Mouse (Mus musculus) bone marrow, adult 2 months (tissue): Measurements from ENCODE around the gene Manba. TPM values are rescaled to one million over a fixed set of nuclear protein-coding genes. Genes with fewer than 3 reads are reported as not detected.
"Not testable (repeated sequence)": the region's sequence is repeated elsewhere in the genome, so short reads cannot be mapped to it uniquely, and the experiment has no call there.

Source experiments
- H3K27ac ChIP-seq: fragments of 200-500 bp; 2 replicates; pipeline ENCODE4 v1.5.1; 2012; ENCODE audit warnings: low read depth, mild to moderate bottlenecking, control low read depth, inconsistent platforms, low read length; ENCODE audit not compliant: control insufficient read depth, poor library complexity, insufficient read depth
- H3K4me1 ChIP-seq: fragments of 200-500 bp; 2 replicates; pipeline ENCODE4 v1.6.1; 2011; ENCODE audit warnings: low read length; ENCODE audit not compliant: control insufficient read depth, insufficient read depth
- H3K4me3 ChIP-seq: fragments of 200-500 bp; replicated peaks from 2 replicates; pipeline ENCODE3; 2011; ENCODE audit warnings: mild to moderate bottlenecking, low read depth, low read length, control low read depth; ENCODE audit not compliant: control insufficient read depth
- CTCF ChIP-seq: fragments of 200-500 bp; IDR thresholded peaks from 2 replicates; pipeline ENCODE4 v1.5.1; 2011; ENCODE audit warnings: low read length, control low read depth; ENCODE audit not compliant: control insufficient read depth, insufficient read depth
- POLR2A ChIP-seq: fragments of 200-500 bp; IDR thresholded peaks from 2 replicates; pipeline ENCODE4 v1.6.1; 2011; ENCODE audit warnings: low read depth, mild to moderate bottlenecking, control low read depth, low read length, borderline replicate concordance; ENCODE audit not compliant: control insufficient read depth
- WGBS: fragments of 180-500 bp; shearing (Covaris S2); methylation state at CpG from one replicate; pipeline ENCODE4 v1.1.7; 2018; 5-methylcytosine and 5-hydroxymethylcytosine counted together
- polyA plus RNA-seq: library from polyadenylated mRNA; stranded (reverse); fragments of >200 nt; gene quantifications from 2 replicates; pipeline ENCODE4 v1.2.4, GENCODE M21; 2011; ENCODE audit warnings: low replicate concordance; ENCODE audit not compliant: missing spikeins, insufficient read depth, insufficient read length

Manba gene
- polyA plus RNA-seq, 1 experiment: 21.0 TPM

GRCm38 (mm10) chr3:135444930-135445329, 40.5 kb upstream of the Manba start:
- Histone ChIP-seq H3K4me1 (no peaks in the 10 kb centered on the region), H3K4me3 (no peak overlapping the region), H3K27ac (no peak overlapping the region)
- TF ChIP-seq CTCF: no peak
- TF ChIP-seq POLR2A: no peak

- Histone ChIP-seq H3K4me1 (no peaks in the 10 kb centered on the region), H3K27ac (no peak overlapping the region), H3K4me3 (no peak overlapping the region)
- TF ChIP-seq CTCF (no peak), POLR2A (no peak)
Observed at GRCm38 (mm10) chr3:135458981-135459380, 26.4 kb upstream of the Manba start.

- Histone ChIP-seq H3K27ac (no peak overlapping the region), H3K4me1 (no peaks in the 10 kb centered on the region; the same call in 1 of the 2 replicates), H3K4me3 (no peak overlapping the region)
- 91% methylated on average over 1 of the region's 1 CpGs for WGBS
- TF ChIP-seq POLR2A: no peak
- no peak for TF ChIP-seq CTCF
Observed at GRCm38 (mm10) chr3:135468402-135468801, 17.0 kb upstream of the Manba start.

GRCm38 (mm10) chr3:135469146-135469545, 16.3 kb upstream of the Manba start:
- Histone ChIP-seq H3K4me3 (no peak overlapping the region), H3K4me1 (no peaks in the 10 kb centered on the region; the same call in 1 of the 2 replicates), H3K27ac (no peak overlapping the region)
- no peak for TF ChIP-seq POLR2A
- 61% methylated on average over 3 of the region's 3 CpGs for WGBS

- Histone ChIP-seq H3K4me3 (no peak overlapping the region), H3K4me1 (no peaks in the 10 kb centered on the region; the same call in 1 of the 2 replicates), H3K27ac (no peak overlapping the region)
- TF ChIP-seq CTCF (no peak), POLR2A (no peak)
- 31% methylated on average over 4 of the region's 4 CpGs for WGBS
Observed at GRCm38 (mm10) chr3:135469974-135470373, 15.4 kb upstream of the Manba start.

- no peak overlapping the region for H3K4me3 ChIP-seq
- 6% methylated on average over 1 of the region's 1 CpGs for WGBS
- H3K27ac ChIP-seq: no peak overlapping the region
- H3K4me1 ChIP-seq: no peaks in the 10 kb centered on the region; the same call in 1 of the 2 replicates
- no peak for TF ChIP-seq CTCF
- TF ChIP-seq POLR2A: no peak
Observed at GRCm38 (mm10) chr3:135470823-135471222, 14.6 kb upstream of the Manba start.

- Histone ChIP-seq H3K27ac (no peak overlapping the region), H3K4me3 (no peak overlapping the region), H3K4me1 (peaks cover 2% of the 10 kb centered on the region; the same call in 1 of the 2 replicates)
- WGBS: 88% methylated on average over 8 of the region's 8 CpGs
- no peak for TF ChIP-seq CTCF
- TF ChIP-seq POLR2A: no peak
Observed at GRCm38 (mm10) chr3:135475025-135475424, 10.4 kb upstream of the Manba start.

GRCm38 (mm10) chr3:135476286-135476685, 9.1 kb upstream of the Manba start:
- no peak for TF ChIP-seq CTCF
- TF ChIP-seq POLR2A: no peak
- WGBS: 81% methylated on average over 6 of the region's 6 CpGs

GRCm38 (mm10) chr3:135476977-135477376, 8.4 kb upstream of the Manba start:
- 6% methylated on average over 2 of the region's 2 CpGs for WGBS
- H3K27ac ChIP-seq: no peak overlapping the region
- H3K4me1 ChIP-seq: peaks cover 2% of the 10 kb centered on the region; the same call in 1 of the 2 replicates
- H3K4me3 ChIP-seq: no peak overlapping the region
- TF ChIP-seq CTCF (no peak), POLR2A (no peak)

More at GRCm38 (mm10) chr3:135476286-135476685, 9.1 kb upstream of the Manba start:
- Histone ChIP-seq H3K27ac (no peak overlapping the region), H3K4me1 (peaks cover 2% of the 10 kb centered on the region; the same call in 1 of the 2 replicates), H3K4me3 (no peak overlapping the region)

- 83% methylated on average over 5 of the region's 5 CpGs for WGBS
Observed at GRCm38 (mm10) chr3:135479090-135479489, 6.3 kb upstream of the Manba start.

More at GRCm38 (mm10) chr3:135479090-135479489, 6.3 kb upstream of the Manba start:
- H3K27ac ChIP-seq, H3K4me3 ChIP-seq, H3K4me1 ChIP-seq: not testable (repeated sequence)
